Mouse (Mus musculus) kidney, postnatal 4 days (tissue): Measurements from ENCODE around the gene Ipo11.
A peak's percentile ranks its signal among the peaks of the same experiment; 100 is the strongest.
"Not testable (repeated sequence)": the region's sequence is repeated elsewhere in the genome, so short reads cannot be mapped to it uniquely, and the experiment has no call there.

Experiments used
- DNase-seq, 2 experiments: peaks; one replicate each; pipeline ENCODE4 v3.0.0; 2021; ENCODE audit warnings: mixed read lengths in 2 of 2

The Ipo11 gene

DNA sequence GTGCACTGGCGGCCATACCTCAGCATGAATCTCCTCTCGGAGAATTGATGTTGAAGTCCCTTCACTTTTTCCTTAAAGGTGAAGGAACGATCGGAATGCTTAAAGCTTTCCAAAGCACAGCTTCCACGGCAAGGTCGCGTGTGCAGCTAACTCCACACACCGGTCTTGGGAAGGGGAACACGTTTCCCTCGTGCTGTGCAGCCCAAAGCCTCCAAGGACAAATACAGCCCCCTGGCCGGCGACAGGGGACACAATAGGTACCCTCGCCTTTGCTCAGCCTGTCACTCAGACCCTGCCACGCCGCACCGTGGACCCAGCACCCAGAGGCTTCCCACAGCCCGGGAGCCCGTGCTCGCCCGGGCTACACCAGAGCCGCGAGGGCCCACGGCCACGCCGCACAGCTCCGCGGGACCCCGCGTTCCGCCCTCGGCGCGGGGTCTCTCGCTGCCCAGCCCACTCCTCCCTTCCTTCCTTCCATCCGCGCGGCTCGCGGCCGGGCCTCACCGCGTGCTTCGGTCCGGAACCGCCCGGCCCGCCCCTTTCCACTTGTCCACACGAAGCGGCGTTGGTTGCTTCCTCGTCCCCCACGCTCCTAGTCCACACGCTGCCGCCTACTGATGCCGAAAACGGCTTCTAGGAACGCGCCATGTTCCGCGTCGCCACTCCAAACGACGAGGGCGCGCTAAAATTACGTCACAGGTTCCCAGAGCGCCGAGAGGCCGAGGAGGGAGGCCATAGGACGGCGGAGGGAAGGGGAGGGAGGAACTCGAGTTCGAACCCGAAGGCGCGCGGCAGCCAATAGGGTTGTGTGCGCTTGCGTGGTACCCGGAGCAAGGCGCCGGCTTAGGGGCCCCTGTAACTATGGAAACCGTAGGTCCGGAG, at the start of gene Ipo11:
Gene Ipo11, minus strand, starts transcription at position 703 of the 882 bp plus-strand sequence.
- peak; percentile 96 for DNase-seq

DNA sequence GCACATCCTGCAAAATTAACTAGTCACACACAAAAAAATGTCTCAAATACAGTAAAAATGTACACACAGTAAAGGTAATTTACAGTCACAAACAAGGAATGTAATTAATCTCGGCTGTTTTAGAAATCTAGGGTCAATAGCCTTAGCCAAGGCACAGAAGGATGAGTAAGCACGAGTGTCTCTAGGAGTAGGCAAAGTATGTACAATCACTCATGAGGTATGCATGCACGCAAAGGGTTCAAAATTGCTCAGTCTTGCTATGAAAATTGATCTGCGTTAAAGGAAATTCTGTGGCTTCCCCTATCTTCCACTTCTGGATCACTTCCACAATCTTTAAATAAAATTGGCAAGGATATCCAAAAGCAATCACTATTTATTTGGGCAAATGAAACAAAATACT, 24.7 kb upstream of the Ipo11 start:
- DNase-seq: no peak

DNA sequence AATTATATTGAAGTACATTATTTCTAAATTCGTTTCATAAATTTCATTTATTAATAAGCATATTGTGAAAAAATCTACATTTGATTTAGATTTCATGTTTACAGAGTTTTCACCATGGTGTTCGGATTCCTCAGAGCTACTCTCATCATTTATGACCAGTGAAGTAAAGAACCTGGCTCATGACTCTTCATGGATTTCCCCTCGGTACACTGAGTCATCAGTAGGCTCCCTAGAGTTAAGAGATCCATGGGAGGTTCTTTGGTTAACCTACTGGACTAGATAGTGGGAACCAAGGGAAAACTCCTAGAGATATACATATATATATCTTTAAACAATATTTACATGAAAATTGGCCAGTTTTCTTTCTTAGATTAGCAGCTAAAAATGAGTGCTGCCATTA, 23.8 kb upstream of the Ipo11 start:
- DNase-seq: no peak

GRCm38 (mm10) chr13:106958286-106958685, 21.5 kb upstream of the Ipo11 start:
- no peak for DNase-seq

DNA sequence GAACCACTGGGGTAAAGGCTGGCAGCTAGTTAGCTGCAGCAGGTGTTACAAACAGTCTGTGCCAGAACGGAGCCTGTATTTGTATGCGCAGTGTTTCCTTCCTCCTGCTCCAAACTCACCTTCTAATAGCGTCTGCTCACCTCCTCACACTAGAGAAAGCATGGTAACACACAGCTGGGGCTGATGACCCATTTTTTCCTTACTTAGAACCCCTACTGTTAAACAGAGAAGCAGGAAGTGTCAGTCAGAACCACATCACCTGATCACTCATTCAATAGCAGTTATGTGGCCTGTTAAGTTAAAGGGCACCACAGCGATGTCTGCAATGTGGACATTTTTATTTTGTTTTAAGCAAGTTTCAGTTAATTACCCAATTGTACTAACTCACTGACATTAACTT, 20.8 kb upstream of the Ipo11 start:
- no peak for DNase-seq

- DNase-seq: no peak
Observed at GRCm38 (mm10) chr13:106954880-106955279, 18.1 kb upstream of the Ipo11 start.

DNA sequence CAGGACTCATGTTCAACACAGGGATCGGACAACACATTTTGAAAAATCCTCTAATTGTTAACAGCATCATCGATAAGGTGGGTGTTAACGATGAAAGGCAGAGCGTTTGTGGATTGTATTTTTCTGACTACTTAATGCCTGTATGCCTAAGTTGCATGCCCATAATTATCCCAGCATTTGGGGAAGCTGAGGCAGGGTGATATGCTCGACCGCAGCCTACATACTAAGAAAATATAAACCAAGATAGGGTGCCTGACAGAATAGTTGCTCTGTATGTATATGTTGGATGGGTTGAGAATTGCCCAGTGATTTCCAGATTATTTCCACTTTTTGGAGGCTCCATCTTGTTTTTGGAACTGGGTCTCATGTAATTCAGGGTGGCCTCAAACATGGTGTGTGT, 10.8 kb upstream of the Ipo11 start:
- no peak for DNase-seq

DNA sequence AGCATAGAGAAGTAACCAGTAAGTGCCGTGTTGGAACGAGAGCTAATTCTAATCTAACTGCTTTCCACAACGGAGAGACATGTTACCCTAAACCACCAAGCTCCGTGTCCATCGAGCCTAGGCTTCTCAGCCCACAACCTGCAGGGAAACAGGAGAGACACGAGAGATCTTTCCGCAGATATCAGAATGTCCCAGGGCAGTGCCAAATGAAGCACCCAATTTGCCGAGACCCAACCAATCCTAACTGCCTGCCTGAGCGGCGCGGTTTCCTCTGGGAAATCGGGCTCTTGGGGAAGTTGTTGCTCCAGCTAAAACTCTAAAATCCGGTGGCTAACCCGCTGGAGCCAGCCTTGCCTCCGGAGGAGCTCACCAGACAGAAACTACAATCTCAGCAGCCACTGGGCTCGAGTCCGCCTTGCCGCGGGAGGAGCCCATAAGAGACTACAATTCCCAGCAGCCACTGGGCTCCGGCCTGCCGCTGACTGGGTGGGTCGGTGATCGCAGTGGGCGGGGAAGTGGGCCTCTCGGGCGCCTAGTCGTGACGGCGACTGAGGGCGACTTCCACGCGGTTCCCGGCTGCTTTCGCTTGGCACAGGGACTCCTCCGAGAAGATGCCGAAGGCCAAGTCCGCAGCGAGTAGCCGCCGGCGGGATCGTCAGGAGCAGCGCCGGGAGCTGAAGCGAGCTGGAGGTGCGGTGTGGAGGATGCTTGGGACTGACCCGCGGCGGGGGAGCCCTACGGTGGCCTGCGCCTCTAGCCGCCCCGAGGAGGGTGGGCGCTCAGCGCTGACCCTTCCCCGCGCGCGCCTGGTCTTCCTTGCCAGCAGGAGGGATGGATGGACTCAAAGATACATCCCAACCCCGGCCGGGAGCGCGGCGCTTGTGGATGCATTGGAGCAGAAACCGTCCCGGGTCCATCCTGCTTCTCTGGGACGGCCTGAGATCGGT, 10.1 kb upstream of the Ipo11 start, which contains the start of gene Dimt1:
Gene Dimt1, plus strand, starts transcription at position 534 of the 947 bp plus-strand sequence.
- peak; percentile 94 to 97 for DNase-seq

DNA sequence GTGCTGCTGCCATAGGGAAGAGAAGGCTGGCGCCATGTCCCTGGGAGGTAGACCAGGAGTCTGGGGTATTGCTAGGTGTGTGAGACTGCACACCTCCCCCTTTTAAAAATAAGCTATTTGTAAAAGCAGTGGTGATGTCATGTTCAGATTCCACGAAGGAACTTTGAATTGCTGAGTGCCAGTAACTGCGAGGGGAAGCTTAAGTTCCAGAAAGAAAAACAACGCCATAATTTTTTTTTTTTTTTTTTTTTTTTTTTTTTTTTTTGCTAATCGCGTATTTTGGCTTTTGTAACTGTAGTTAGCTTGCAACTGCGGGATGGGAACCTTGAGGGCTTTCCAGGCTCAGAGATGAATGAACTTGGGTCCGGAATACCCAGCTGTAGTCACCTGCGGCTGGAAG, 8.8 kb upstream of the Ipo11 start:
- DNase-seq: no peak

- no peak for DNase-seq
Observed at GRCm38 (mm10) chr13:106942721-106943120, 6.0 kb upstream of the Ipo11 start.

DNA sequence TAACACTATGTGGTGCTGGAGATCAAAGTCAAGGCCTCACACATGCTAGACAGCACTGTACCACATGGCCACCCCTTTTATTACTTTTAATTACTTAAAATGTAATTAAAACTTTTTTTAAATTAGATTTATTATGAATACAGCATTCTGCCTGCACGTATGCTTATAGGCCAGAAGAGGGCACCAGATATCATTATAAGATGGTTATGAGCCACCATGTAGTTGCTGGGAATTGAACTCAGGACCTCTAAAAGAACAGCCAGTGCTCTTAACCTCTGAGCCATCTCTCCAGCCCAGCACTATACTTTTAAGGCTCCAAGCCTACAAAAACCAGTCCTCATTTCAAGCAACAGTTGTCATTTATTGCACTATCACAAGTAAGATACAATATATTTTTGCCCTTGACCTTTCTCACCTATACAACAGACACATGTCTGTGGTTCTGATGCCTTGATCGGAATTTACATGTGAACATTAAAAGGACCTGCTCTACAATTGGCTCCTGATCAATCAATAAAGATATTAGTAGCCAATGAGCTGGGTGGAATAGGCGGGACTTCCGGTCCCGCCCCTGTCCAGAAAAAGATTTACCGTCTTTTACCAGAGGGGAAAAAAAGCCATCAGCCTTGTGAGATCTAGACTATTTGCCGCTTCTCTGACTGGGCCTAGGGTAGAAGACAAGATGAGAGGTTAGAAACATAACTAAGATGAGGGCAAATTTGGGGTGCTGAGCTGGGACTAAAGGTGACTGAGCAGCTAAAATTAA, 4.6 kb upstream of the Ipo11 start:
- DNase-seq: no peak

- DNase-seq: no peak
Observed at GRCm38 (mm10) chr13:106937138-106937472, 347 bp upstream of the Ipo11 start.

- no peak for DNase-seq
Observed at GRCm38 (mm10) chr13:106935871-106936255, 895 bp downstream of the Ipo11 start.

DNA sequence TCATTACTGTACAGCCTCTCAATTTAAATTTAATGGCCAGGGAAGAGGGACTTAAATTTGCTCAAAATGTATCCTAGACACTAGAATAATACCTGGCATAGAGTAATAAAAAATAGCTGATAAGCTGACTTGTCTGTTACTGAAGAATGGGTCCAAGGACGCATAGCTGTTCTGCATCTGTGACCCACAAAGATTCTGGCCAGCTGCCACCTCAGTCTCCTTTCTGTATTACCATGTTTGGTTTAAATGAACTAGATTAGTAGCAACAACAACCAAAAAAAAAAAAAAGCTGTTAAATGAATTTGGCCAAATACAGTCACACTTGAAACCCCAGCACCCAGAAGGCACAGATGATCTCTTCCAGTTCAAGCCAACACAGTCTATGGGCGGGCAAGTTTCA, 7.6 kb downstream of the Ipo11 start:
- peak; percentile 33 to 45 for DNase-seq

DNA sequence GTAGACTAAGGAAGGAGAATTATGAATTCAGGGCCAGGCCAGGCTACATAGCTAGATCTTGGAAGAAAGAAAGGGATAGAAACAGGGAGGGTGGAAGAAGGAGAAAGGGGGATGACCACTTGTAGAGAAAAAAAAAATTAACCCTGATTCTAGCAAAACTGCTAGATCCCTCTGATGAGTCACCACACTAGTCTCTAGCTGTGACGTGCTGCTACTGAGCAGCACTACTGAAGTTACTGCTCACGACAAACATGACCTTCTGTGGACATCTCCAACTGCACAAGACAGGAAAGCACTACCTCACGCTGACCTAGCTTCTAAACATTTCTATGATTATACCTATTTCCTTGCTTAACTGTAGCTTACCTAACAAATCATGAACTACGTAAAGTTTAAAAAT, 8.5 kb downstream of the Ipo11 start:
- DNase-seq: no peak

GRCm38 (mm10) chr13:106925921-106926320, 10.8 kb downstream of the Ipo11 start:
- DNase-seq: not testable (repeated sequence)

GRCm38 (mm10) chr13:106918322-106919050, 18.3 kb downstream of the Ipo11 start:
- no peak for DNase-seq

- no peak for DNase-seq
Observed at GRCm38 (mm10) chr13:106913125-106913736, 23.5 kb downstream of the Ipo11 start.

DNA sequence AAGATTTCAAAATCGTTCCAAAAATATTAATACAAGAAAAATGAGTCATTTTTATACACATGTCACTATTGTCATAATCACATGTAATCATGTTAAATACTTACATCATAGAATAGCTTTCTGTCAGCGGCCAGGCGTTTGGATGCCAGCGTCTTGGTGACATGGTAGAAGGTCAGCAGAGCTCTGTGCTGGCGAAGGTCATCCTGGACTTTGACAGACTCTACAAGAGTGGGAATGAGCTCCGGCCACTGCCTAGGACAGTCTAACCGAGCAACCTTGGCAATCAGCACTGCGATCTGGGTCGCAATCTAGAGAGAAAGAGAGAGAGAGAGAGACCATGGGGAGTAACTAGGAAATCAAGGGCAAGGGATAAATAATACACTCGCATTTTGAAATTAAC, 26.7 kb downstream of the Ipo11 start:
- no peak for DNase-seq

GRCm38 (mm10) chr13:106907273-106907672, 29.5 kb downstream of the Ipo11 start:
- no peak for DNase-seq

- DNase-seq: not testable (repeated sequence)
Observed at GRCm38 (mm10) chr13:106905154-106905553, 31.6 kb downstream of the Ipo11 start.

DNA sequence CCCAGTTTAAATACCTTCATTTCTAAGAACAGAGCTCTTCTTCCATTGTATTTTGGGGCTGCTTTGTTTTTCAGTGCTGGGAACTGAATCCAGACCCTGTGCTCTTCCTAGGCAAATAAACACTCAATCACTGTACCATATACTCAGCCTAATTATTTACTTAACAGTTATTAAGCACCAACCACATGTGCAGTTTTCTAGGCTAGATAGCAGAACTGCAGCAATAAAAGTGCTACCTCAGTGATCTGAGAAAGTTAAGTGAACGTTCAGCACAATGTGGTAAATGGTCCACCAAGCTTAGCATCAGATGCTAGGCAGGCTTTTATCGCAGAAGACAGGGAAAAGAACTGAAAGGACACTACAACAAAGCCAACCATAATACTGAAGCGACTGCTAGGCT, 32.1 kb downstream of the Ipo11 start:
- DNase-seq: no peak
